Mouse (Mus musculus) limb, embryonic 14.5 days (tissue): ENCODE data around the gene Smg1. TPM values are rescaled to one million over a fixed set of nuclear protein-coding genes. Genes with fewer than 3 reads are reported as not detected.

Experiments used
- ATAC-seq: fragments of 200-750 bp; cut with Nextera tagmentation; 2 replicates; pipeline ENCODE4 v1.8.0; 2017; ENCODE audit warnings: low read depth, moderate number of reproducible peaks, moderate TSS enrichment; ENCODE audit not compliant: low FRiP score
- DNase-seq: peaks from one replicate; pipeline ENCODE4 v3.0.0-alpha.2; 2015; ENCODE audit warnings: low spot score
- H3K27ac ChIP-seq: fragments of 300-500 bp; sonication (generic); replicated peaks from 2 replicates; pipeline ENCODE4 v1.5.1; 2014; ENCODE audit warnings: low read depth, mild to moderate bottlenecking, low read length, moderate library complexity, mixed read lengths
- H3K27me3 ChIP-seq: fragments of 300-500 bp; sonication (generic); 2 replicates; pipeline ENCODE4 v1.6.1; 2014; ENCODE audit warnings: low read length, mixed read lengths; ENCODE audit not compliant: control insufficient read depth, insufficient read depth
- H3K36me3 ChIP-seq: fragments of 300-500 bp; sonication (generic); 2 replicates; pipeline ENCODE4 v1.6.1; 2014; ENCODE audit warnings: mild to moderate bottlenecking, low read length, moderate library complexity, mixed read lengths; ENCODE audit not compliant: control insufficient read depth, insufficient read depth
- H3K4me1 ChIP-seq: fragments of 300-500 bp; sonication (generic); 2 replicates; pipeline ENCODE4 v1.6.1; 2014; ENCODE audit warnings: antibody characterized with exemption, low read length, mixed read lengths; ENCODE audit not compliant: control insufficient read depth, insufficient read depth
- H3K4me2 ChIP-seq: fragments of 300-500 bp; sonication (generic); replicated peaks from 2 replicates; pipeline ENCODE4 v1.6.1; 2014; ENCODE audit warnings: low read depth, mild to moderate bottlenecking, low read length, moderate library complexity; ENCODE audit not compliant: severe bottlenecking
- H3K4me3 ChIP-seq: fragments of 300-500 bp; sonication (generic); replicated peaks from 2 replicates; pipeline ENCODE4 v1.5.1; 2014; ENCODE audit warnings: low read length
- H3K9ac ChIP-seq: fragments of 300-500 bp; sonication (generic); 2 replicates; pipeline ENCODE4 v1.6.1; 2014; ENCODE audit warnings: mild to moderate bottlenecking, low read depth, low read length, moderate library complexity; ENCODE audit not compliant: severe bottlenecking
- H3K9me3 ChIP-seq: fragments of 300-500 bp; sonication (generic); 2 replicates; pipeline ENCODE4 v1.6.1; 2016; ENCODE audit warnings: low read length; ENCODE audit not compliant: control insufficient read depth
- POLR2A ChIP-seq: fragments of 200-500 bp; IDR thresholded peaks from 2 replicates; pipeline ENCODE4 v1.8.0; 2012; ENCODE audit warnings: inconsistent platforms, mild to moderate bottlenecking, moderate library complexity, borderline replicate concordance; ENCODE audit not compliant: insufficient read depth, insufficient read length; ENCODE audit errors: extremely low read depth
- WGBS: fragments of 180-500 bp; shearing (Covaris S2); extraction: QIAGEN DNeasy Blood & Tissue Kit; methylation state at CpG from one replicate; pipeline ENCODE4 v1.1.7; 2014; 5-methylcytosine and 5-hydroxymethylcytosine counted together
- polyA plus RNA-seq, 2 experiments: library from polyadenylated mRNA; depleted of rRNA in 1 of 2; stranded (reverse) in 1 of 2; unstranded in 1 of 2; fragments of >200 nt; fragmentation: Nextera tagmentation in 1 of 2; extraction: Ambion mirVana in 1 of 2; gene quantifications; 2 replicates each; pipeline versions ENCODE4 v1.2.1 to v1.2.3; 2012 to 2014

Gene Smg1
- polyA plus RNA-seq, 2 experiments: 21.6 to 42.8 TPM

DNA sequence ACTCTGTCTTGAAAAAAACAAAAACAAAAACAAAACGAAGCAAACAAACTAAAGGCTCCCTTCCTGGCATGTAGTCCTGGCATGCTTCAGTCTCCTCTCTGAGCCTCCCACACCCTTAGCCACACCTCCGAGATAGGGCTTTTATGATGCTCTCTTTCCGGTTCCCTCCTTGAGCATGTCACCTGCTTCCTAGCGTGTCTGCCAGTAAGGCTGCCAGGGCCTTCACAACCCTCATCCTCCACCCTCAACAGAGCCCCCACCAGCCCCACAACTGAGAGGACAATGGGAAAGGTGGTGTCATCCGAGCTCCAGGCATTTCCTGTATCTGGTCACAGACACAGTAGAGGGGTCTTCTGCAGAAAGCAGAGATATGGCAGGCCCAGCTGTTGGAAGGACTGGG lies 18.9 kb upstream of the Smg1 start:
- no peak overlapping the region for H3K27ac ChIP-seq
- TF ChIP-seq POLR2A: no peak
- H3K9me3 ChIP-seq: no peaks in the 10 kb centered on the region
- no peak overlapping the region for H3K9ac ChIP-seq
- no peak overlapping the region for H3K4me3 ChIP-seq
- no peak for ATAC-seq
- no peaks in the 10 kb centered on the region for H3K27me3 ChIP-seq
- H3K4me2 ChIP-seq: no peak overlapping the region
- H3K4me1 ChIP-seq: no peaks in the 10 kb centered on the region
- WGBS: 53% methylated on average over 5 of the region's 5 CpGs
- no peaks in the 10 kb centered on the region for H3K36me3 ChIP-seq
- no peak for DNase-seq

DNA sequence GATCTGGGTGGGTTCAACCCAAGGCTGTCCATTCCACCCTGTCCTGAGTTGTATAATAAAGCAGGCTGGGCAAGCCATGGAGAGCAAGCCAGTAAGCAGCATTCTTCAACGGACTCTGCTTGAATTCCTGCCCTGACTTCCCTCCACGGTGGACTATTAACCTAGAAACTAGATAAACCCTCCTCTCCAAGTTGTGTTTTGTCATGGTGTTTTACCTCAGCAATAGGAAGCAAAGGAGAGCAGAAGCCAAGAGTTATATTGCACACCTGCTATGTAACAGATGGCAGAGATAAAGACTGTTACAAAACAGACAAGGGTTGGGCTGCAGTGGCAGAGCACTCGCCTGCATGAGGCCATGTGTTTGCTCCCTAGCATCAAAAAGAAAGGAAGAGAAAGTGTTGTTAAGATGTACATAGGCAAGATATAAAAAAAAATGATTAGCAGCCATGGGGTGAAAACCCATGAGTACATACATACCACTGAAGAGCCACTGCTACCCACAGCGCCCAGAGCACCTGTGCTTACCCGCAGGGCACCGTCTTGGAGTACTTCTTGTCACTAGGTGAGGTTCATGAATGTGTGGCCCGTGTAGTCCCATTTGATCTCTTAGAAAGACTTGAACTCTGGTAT lies 16.3 kb upstream of the Smg1 start:
- no peak overlapping the region for H3K4me2 ChIP-seq
- no peak for DNase-seq

DNA sequence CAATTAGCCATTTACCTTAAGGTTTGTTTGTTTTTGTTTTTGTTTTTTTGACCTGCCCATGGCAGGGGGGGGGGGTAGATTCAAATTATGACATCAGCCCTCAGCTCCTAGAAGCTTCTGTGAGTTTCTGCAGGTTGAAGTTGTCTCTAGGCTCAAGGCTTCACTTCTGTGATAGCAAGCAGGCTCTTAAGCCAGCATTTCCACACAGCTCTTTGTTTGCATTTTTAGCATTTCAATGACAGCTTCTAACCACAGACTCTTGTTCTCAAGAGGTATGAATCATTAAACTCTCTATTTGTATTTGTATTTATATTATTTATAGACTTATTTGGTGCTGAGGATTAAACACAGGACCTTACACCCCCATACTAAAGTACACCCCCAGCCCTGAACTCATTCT lies 15.0 kb upstream of the Smg1 start:
- Histone ChIP-seq H3K4me1 (no peaks in the 10 kb centered on the region), H3K27me3 (no peaks in the 10 kb centered on the region), H3K4me3 (no peak overlapping the region), H3K9ac (no peak overlapping the region), H3K4me2 (no peak overlapping the region), H3K27ac (no peak overlapping the region), H3K9me3 (no peaks in the 10 kb centered on the region), H3K36me3 (no peaks in the 10 kb centered on the region)
- TF ChIP-seq POLR2A: no peak
- ATAC-seq (no peak), DNase-seq (no peak)

More for the DNA sequence above, 16.3 kb upstream of the Smg1 start:
- no peaks in the 10 kb centered on the region for H3K9me3 ChIP-seq
- WGBS: 85% methylated on average over 7 of the region's 7 CpGs
- H3K4me3 ChIP-seq: no peak overlapping the region
- no peaks in the 10 kb centered on the region for H3K36me3 ChIP-seq
- TF ChIP-seq POLR2A: no peak
- no peaks in the 10 kb centered on the region for H3K4me1 ChIP-seq
- no peaks in the 10 kb centered on the region for H3K27me3 ChIP-seq
- H3K9ac ChIP-seq: no peak overlapping the region
- H3K27ac ChIP-seq: no peak overlapping the region
- no peak for ATAC-seq

DNA sequence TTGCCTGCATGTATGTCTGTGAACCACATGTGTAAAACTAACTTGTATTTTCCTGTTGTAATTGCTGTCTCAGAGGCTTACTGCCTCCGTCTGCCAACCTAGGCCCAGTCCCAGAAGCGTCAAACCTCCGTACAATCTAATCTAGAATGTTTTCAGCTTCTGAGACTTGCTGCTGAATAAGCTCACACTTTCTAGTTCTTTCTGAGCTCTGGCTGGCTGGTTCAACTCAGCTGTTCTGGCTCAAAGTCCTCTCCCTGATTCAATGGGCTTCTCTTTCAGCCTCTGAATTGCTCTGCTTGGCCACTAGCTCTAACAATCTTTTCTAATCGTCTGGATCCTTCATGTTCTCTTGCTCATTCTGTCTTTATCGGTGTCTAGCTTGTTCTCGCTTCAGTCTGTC lies 13.3 kb upstream of the Smg1 start:
- Histone ChIP-seq H3K4me1 (no peaks in the 10 kb centered on the region), H3K27me3 (no peaks in the 10 kb centered on the region), H3K4me2 (no peak overlapping the region), H3K9ac (no peak overlapping the region), H3K36me3 (no peaks in the 10 kb centered on the region), H3K27ac (no peak overlapping the region), H3K9me3 (no peaks in the 10 kb centered on the region), H3K4me3 (no peak overlapping the region)
- whole genome bisulfite sequencing: 75% methylated on average over 6 of the region's 6 CpGs
- no peak for ATAC-seq
- no peak for DNase-seq
- no peak for TF ChIP-seq POLR2A

DNA sequence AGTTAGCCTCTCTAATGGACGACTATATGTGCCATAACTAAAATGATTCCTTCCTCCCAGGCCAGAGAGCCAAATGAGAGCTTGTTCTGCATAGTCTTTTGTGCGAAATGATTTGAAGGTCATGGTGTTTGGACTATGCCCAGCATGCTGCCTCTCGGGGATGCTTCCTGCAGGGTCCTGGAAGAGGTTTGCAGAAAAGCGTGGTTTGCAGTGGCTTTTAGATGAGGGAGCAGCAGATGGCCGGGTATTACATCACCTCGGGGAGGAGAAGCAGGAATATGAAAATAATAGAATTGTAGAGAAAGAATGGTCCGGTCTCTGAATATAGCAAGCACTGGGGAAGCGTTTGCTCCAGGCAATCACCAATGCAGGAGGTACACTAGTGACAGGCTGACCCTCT lies 11.0 kb upstream of the Smg1 start:
- DNase-seq (no peak), ATAC-seq (no peak)
- no peak for TF ChIP-seq POLR2A
- no peaks in the 10 kb centered on the region for H3K4me1 ChIP-seq
- H3K27ac ChIP-seq: no peak overlapping the region
- H3K9ac ChIP-seq: no peak overlapping the region
- 65% methylated on average over 8 of the region's 8 CpGs for WGBS
- H3K36me3 ChIP-seq: no peaks in the 10 kb centered on the region
- no peaks in the 10 kb centered on the region for H3K9me3 ChIP-seq
- H3K4me3 ChIP-seq: no peak overlapping the region
- H3K27me3 ChIP-seq: no peaks in the 10 kb centered on the region
- H3K4me2 ChIP-seq: no peak overlapping the region

DNA sequence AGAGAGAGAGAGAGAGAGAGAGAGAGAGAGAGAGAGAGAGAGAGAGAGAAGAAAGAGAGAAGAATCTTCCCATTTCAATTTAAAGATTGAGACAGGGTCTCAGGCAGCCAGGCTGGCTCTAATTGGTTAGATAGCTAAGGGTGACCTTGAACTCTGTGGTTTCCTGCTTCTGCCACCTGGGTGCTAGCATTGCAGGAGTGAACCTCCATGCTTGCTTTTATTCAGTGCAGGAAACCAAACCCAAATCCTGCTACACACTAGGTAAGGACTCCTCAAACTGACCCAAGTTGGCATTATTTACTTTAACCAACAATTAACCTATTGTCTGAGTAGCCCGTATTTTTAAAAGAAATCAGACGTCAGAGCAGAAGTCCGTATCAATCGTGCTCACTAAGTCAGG lies 10.5 kb upstream of the Smg1 start:
- no peaks in the 10 kb centered on the region for H3K27me3 ChIP-seq
- ATAC-seq (no peak), DNase-seq (no peak)
- 68% methylated on average over 4 of the region's 4 CpGs for WGBS
- H3K36me3 ChIP-seq: no peaks in the 10 kb centered on the region
- no peak for TF ChIP-seq POLR2A
- H3K27ac ChIP-seq: no peak overlapping the region
- no peak overlapping the region for H3K9ac ChIP-seq
- H3K9me3 ChIP-seq: no peaks in the 10 kb centered on the region
- H3K4me1 ChIP-seq: no peaks in the 10 kb centered on the region
- H3K4me2 ChIP-seq: no peak overlapping the region
- H3K4me3 ChIP-seq: no peak overlapping the region
